Mouse (Mus musculus) CD4-positive naive resting alpha-beta T cell, adult 76 days (primary cell): Measurements from ENCODE around the gene Gm17093. TPM values are rescaled to one million over a fixed set of nuclear protein-coding genes. Genes with fewer than 3 reads are reported as not detected.

Experiments used
- total RNA-seq: library from RNA; stranded (reverse); gene quantifications from one replicate; pipeline ENCODE4 v1.2.4, GENCODE M21; 2023

Gm17093 gene
- not detected for total RNA-seq

DNA sequence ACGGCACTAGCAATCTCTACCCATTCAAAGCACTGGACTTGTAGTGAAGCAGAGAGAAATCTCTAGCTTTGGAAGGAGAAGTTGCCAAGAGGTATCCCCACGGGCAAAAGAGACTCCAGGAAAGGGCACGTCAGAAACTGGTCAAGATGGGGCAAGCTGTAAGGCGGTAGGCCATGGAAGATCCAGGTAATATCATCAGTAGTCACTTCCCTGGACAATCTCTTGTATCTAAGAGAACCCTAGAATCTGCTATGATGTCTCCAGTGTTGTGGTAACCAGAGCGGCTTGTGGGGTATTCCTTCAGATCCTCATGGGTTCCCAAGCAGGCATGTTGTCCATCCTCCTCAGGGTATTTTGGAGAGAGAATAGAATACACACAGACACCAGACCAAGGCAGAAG lies at the start of gene Gm17093:
TSS of gene Gm17093 (plus strand) at position 301 of the 400 bp plus-strand sequence.

DNA sequence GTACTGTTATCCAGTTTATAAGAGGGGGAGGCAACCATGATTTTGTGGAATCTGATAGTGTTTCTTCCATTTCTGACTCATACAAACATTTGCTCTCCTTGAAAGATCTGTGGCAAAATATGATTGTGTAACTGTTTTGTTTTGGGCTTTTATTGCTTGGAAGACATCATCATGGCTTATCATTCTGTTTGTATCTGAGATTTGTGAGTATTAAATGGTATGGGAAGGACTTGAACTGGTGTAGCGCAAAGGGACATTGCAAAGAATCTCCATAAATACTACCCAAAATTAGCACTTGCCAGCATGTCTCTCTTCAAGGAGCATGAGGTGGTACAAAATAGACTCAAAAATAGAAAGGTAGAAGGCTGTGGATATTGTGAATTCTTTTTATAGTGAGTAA lies 25.9 kb upstream of the Gm17093 start, which contains the start of gene BC061237:
TSS of gene BC061237 (plus strand) at position 301 of the 400 bp plus-strand sequence.

Other genes starting within 250 kb of the Gm17093 start
- not detected for gene Gm8220, start 232.7 kb upstream of the Gm17093 start, total RNA-seq
- gene Gm5930, start 179.7 kb upstream of the Gm17093 start, total RNA-seq: not detected
- gene Gm8229, start 152.9 kb upstream of the Gm17093 start, total RNA-seq: not detected
- gene Gm3371, start 107.6 kb upstream of the Gm17093 start, total RNA-seq: not detected
- not detected for gene Gm8232, start 84.6 kb upstream of the Gm17093 start, total RNA-seq
- not detected for gene BC061237, start 25.8 kb upstream of the Gm17093 start, total RNA-seq
- not detected for gene Gm8247, start 64.9 kb downstream of the Gm17093 start, total RNA-seq
- not detected for gene Gm5624, start 109.7 kb downstream of the Gm17093 start, total RNA-seq
- not detected for gene Gm8257, start 188.2 kb downstream of the Gm17093 start, total RNA-seq
- gene Gm8267, start 232.1 kb downstream of the Gm17093 start, total RNA-seq: not detected